Comparison of ENCODE assay signal across 9 mouse cellular contexts in the genomic region with DNA sequence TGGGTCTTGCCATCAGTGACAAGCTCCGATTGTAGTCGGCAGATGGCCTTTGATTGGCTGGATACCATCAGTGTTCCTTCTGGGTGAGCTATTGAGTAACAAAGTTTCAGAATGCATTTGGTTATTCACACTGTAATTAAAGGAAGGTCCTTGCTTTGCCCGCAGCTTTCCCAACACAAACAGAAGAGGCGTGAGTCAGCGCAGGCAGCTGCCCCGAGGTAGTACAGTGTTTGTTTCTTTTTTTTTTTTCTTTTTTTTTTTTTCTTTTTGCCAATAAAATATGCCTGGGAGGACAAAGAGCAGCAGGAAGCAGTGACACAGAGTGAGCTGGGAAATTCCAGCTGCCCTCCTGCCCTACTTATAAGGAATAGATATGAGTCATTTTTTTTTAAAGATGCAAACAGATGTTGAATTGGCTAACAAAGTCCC.
DNase-seq lines count a peak whose midpoint lies in the region; ATAC-seq and TF ChIP-seq lines count a peak whose summit lies in the region.
"Had no signal": no experiment of that assay in that cellular context is flagged by ENCODE, and none has a peak within 500 bp of the region (broad histone marks: within the 10 kb centered on the region; RNA-seq: fewer than 3 reads in every experiment).

No protein-coding gene starts in this region.

- WGBS in forebrain, embryonic 15.5 days: 25% methylated on average over 6 of the region's 6 CpGs
- 72% methylated on average over 6 of the region's 6 CpGs for WGBS in forebrain, embryonic 11.5 days

- no peaks in the 10 kb centered on the region for H3K9me3 ChIP-seq in forebrain, embryonic 15.5 days
- no peaks in the 10 kb centered on the region for H3K9me3 ChIP-seq in forebrain, embryonic 11.5 days (ENCODE audit: control insufficient read depth, low read length)
- no peaks in the 10 kb centered on the region for H3K9me3 ChIP-seq in ES-Bruce4 (replicated peaks; ENCODE audit: control insufficient read depth, insufficient read depth, low read length, poor library complexity, severe bottlenecking)

- H3K27me3 ChIP-seq in forebrain, embryonic 15.5 days: no peaks in the 10 kb centered on the region
- H3K27me3 ChIP-seq in forebrain, embryonic 11.5 days (ENCODE audit: control insufficient read depth, insufficient read depth, low read length): no peaks in the 10 kb centered on the region
- H3K27me3 ChIP-seq in ES-Bruce4 (ENCODE audit: control insufficient read depth, insufficient read depth, low read length, poor library complexity, severe bottlenecking): no peaks in the 10 kb centered on the region

- H3K36me3 ChIP-seq in forebrain, embryonic 15.5 days: no peaks in the 10 kb centered on the region
- H3K36me3 ChIP-seq in forebrain, embryonic 11.5 days (ENCODE audit: control insufficient read depth, insufficient read depth, low read length): no peaks in the 10 kb centered on the region
- no peaks in the 10 kb centered on the region for H3K36me3 ChIP-seq in ES-Bruce4 (ENCODE audit: control insufficient read depth, insufficient read depth, low read length, poor library complexity, severe bottlenecking)

- peaks cover 11% of the 10 kb centered on the region; the same call in 1 of the 2 replicates for H3K4me1 ChIP-seq in forebrain, embryonic 15.5 days
- no peaks in the 10 kb centered on the region for H3K4me1 ChIP-seq in forebrain, embryonic 11.5 days (replicated peaks; ENCODE audit: control insufficient read depth, insufficient read depth, low read length)
- peaks cover 5% of the 10 kb centered on the region for H3K4me1 ChIP-seq in ES-Bruce4 (ENCODE audit: control insufficient read depth, insufficient read depth, low read length)

- TF ChIP-seq POLR2A in ES-Bruce4 (IDR thresholded peaks at IDR 0.05; ENCODE audit: insufficient read depth, low read length): no peak

- 0 out of 2 replicates have a peak, but pooled peaks have one; percentile 38 for ATAC-seq in forebrain, embryonic 15.5 days (replicated peaks)
- no peak for ATAC-seq in forebrain, embryonic 11.5 days (replicated peaks; ENCODE audit: low FRiP score)

- no peak overlapping the region for H3K4me2 ChIP-seq in forebrain, embryonic 15.5 days (replicated peaks)
- H3K4me2 ChIP-seq in forebrain, embryonic 11.5 days (ENCODE audit: low read depth, low read length, severe bottlenecking): no peak overlapping the region

- H3K4me3 ChIP-seq in forebrain, embryonic 15.5 days: no peak overlapping the region
- H3K4me3 ChIP-seq in forebrain, embryonic 11.5 days (ENCODE audit: low read depth, low read length): no peak overlapping the region
- H3K4me3 ChIP-seq in ES-Bruce4 (ENCODE audit: low read depth, low read length): no peak overlapping the region
- H3K4me3 ChIP-seq: erythroblast, embryonic 14.5 days had no signal

- H3K27ac ChIP-seq in forebrain, embryonic 15.5 days (replicated peaks): no peak overlapping the region
- H3K27ac ChIP-seq in forebrain, embryonic 11.5 days (ENCODE audit: low read depth, low read length): no peak overlapping the region
- no peak overlapping the region for H3K27ac ChIP-seq in ES-Bruce4 (ENCODE audit: insufficient read depth, low read length)

- TF ChIP-seq CTCF in ES-Bruce4 (IDR thresholded peaks at IDR 0.05; ENCODE audit: low read depth, low read length): no peak

- no peak for DNase-seq in forebrain, embryonic 11.5 days (ENCODE audit: low spot score)
- DNase-seq in gastrocnemius, postnatal 14 days: peak; percentile 43
- peak; percentile 26 to 61 for DNase-seq in kidney, postnatal 4 days
- peak; percentile 54 for DNase-seq in skeletal muscle tissue, adult 2 months (ENCODE audit: low read depth, low spot score)
- DNase-seq in thymus, postnatal 36 days: no peak
- DNase-seq in cerebellum, postnatal 14 days: no peak

- H3K9ac ChIP-seq in forebrain, embryonic 15.5 days (replicated peaks): no peak overlapping the region
- H3K9ac ChIP-seq in forebrain, embryonic 11.5 days (ENCODE audit: low read length): no peak overlapping the region
- H3K9ac ChIP-seq in ES-Bruce4 (ENCODE audit: low read depth, poor library complexity, severe bottlenecking): no peak overlapping the region

- TF ChIP-seq EP300 in ES-Bruce4 (IDR thresholded peaks at IDR 0.05; ENCODE audit: insufficient read depth, low read depth, low read length): 0 out of 2 replicates have a peak, but pooled peaks have one; percentile 32

- intact Hi-C loops in gastrocnemius, postnatal 14 days (cut with DNase I; ENCODE audit: low total_unique reads): no loop called here

Comparison
In these comparisons a context has a peak if more than half of its experiments do, and no peak if none do; other contexts are left out.
1. DNase-seq: peak in gastrocnemius, postnatal 14 days (single experiment), kidney, postnatal 4 days (2 of 2) and skeletal muscle tissue, adult 2 months (single experiment); none in forebrain, embryonic 11.5 days (single experiment), thymus, postnatal 36 days (0 of 2) and cerebellum, postnatal 14 days (0 of 2).